Mouse (Mus musculus) ES-Bruce4 (cell line): ENCODE measurements around the gene Lrguk.

ENCODE experiments used
- CTCF ChIP-seq: IDR thresholded peaks from one replicate; pipeline ENCODE4 v1.8.1; 2011; ENCODE audit warnings: low read depth, low read length
- POLR2A ChIP-seq: IDR thresholded peaks from one replicate; pipeline ENCODE4 v1.8.1; 2011; ENCODE audit warnings: low read length; ENCODE audit not compliant: insufficient read depth

DNA sequence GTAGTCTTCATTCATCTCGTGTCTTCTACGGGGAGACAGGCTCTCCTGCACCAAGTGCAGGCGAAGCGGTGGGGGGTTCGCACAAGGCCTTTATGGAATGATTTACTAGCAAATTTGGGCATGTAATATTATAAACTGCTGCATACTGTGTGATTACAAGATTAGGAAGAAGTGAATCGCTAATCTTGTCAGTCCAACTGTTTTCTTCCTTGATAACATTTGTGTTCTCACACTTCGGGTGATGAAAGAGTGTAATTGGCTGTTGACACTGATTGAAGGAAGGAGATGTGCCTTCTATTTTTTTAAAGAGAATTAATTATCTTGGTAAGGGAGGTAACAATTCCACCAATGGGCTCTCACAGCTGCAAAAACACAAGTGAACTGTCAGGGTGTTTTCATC lies 119.4 kb downstream of the Lrguk start:
- TF ChIP-seq CTCF (no peak), POLR2A (no peak)
